Mouse (Mus musculus): ENCODE data around the gene M1ap. TPM values are rescaled to one million over a fixed set of nuclear protein-coding genes. Genes with fewer than 3 reads are reported as not detected.
A peak's percentile ranks its signal among the peaks of the same experiment; 100 is the strongest.

The M1ap gene
- total RNA-seq, 2 experiments from 2014 or later, result not detected

DNA sequence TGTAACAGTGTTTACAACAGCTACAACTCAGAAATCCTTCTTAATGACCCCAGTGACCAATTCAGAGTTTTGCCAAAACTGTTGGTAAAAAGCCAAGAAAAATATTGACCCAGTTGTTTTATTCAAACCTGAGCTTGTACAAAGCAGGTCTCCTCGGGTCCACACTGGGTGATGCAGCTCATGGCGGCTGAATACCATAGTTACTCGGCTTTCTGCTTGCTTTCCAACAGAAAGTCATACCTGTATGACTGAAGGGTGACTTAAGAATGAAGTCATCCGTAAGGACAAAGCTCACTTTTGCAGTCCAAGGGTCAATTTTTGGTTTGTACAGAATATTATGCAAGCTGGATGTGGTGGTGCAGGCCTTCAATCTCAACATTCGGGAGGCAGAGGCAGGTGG, 19.1 kb upstream of the M1ap start:
- intact Hi-C loops (cut with DNase I), result no loop called here
- DNase-seq, result no peak

DNA sequence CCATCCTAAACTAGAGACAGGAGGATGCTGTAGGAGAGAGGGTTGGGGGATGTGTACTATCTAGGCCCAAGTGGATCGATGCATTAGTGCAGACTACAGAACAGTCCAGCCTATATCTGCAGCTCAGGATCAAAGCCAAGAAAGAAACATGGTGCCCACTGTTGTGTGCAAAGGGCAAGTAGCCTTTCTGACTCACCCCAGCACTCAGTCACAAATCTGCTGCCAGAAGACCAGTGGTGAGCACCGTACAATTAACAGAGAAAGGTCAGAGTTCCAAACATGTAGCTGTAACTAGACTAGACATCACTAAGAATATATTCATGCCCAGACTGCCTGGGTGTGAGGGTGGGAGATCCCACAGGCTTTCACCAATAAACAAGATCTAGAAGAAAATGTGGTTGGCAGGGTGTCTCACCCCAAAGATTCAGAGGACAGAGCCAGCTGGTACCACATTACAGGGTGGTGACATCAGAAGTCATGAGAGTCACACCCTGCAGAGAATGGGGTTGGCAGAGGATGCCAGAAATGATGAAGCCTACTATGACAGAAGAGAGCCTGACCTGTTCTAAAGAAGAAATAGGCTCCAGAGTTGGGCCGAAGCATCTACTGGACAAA, 12.0 kb upstream of the M1ap start:
- DNase-seq, result no peak

DNA sequence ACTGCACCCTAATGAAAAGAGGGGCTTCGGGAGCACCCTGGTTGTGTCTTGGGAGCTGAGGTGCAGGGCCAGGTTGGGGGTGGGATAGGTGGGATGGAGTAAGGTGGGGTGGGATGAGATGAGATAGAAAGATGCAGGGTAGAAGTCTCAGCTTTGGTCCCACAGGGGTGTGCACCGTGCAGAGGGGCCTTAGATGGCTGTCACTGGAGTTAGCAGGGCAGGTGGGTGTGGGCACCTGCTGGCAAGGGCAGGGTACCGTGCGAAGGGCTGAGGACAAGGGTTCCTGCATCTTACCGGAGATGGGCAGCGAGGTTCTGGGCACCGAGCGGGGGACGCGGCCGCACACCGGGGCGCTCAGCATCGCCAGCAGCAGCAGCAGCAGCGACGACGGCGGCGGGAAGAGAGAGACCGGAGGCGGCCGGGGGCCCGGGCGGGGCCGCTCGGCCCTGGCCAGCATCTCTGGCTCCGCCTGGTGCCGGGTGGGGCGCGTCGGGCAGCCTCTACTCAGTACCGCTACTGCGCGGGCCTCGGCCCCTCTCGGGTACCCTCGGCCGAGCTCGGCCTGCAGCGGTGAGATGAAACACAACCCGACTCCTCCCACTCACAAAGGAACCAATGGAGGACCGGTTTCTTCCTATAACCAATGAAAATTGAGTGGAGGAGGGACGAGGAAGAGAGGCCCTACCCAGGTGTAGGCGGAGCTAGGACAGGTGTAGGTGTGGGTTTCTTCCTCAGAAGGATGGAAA, 7.4 kb upstream of the M1ap start, which contains the start of gene Sema4f:
TSS of gene Sema4f (minus strand) at position 603 of the 746 bp plus-strand sequence.
- peak in 1 of 2 experiments; percentile 4 for DNase-seq
- intact Hi-C loops (cut with DNase I), result no loop called here

More for the DNA sequence above, 12.0 kb upstream of the M1ap start:
- intact Hi-C loops (cut with DNase I), result no loop called here

DNA sequence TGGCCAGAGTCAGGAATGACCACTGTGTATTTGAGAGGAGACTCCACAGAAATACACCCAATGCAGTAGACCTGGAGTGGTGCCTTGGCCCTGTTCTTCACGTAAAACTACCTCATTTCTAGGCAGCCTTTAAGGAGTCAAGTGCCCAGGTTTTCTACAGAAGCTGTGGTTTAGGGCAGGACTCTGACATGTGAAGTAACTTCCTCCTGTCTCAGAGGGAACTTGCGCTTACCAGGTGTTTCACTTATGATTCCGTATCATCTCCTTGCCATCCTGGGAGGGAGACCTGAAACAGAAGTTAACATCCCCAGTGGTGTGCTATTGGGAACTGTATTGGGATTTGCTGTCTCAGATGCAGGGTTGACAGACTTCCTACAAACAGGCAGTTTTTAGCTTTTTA, 5.9 kb upstream of the M1ap start:
- intact Hi-C loops (cut with DNase I), result no loop called here
- DNase-seq, result no peak

DNA sequence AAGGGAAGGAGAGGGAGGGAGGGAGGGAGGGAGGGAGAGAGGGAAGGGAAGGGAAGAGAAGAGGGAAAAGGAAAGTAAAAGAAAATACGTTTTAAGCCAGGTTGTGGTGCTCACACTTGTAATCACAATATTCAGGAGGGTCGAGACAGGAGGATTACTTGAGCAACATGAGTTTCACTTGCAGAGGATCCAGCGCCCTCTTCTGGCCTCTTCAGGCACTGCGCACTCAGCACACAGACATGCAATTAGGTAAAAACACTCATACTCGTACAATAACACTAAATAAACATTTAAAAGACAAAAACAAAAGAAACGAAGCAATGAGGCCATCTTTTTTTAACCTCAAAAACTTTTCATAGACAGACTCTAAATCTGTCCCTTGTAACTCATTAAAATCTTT, 952 bp upstream of the M1ap start:
- intact Hi-C loops (cut with DNase I), result no loop called here

DNA sequence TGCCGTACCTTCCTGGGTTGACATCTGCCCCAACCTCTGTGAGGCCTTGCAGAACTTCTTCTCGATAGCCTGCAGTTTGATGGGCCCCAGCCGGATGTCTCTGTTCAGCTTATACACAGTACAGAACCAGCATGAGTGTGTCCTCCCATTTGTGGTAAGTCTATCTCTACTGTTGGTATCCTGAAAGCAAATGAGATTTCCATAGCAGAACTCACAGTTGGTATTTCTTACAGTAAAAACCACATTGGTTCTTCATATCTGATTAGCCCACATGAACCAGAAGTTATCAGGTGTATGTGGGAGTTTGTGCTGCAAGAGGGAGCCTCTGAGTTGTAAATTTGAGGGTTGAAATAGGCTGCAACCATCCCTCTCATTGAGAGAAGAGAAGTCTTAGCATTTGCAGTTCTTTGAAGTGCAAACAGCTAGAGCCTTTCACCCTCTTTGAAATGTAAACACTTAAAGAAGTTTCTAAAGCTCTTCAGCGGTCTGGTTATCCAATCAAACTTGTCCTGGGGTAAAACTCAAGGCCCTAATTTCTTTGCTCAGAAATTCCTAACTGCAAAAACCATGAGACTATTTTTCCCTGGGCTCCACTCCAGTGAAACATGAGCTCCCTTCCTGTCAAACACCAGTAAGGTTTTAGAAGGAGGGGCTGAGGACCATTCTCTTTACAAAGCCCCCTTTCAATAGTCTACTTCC, 10.0 kb downstream of the M1ap start:
- intact Hi-C loops (cut with DNase I), result no loop called here
- DNase-seq, result no peak

More for the DNA sequence above, 952 bp upstream of the M1ap start:
- DNase-seq, result no peak

DNA sequence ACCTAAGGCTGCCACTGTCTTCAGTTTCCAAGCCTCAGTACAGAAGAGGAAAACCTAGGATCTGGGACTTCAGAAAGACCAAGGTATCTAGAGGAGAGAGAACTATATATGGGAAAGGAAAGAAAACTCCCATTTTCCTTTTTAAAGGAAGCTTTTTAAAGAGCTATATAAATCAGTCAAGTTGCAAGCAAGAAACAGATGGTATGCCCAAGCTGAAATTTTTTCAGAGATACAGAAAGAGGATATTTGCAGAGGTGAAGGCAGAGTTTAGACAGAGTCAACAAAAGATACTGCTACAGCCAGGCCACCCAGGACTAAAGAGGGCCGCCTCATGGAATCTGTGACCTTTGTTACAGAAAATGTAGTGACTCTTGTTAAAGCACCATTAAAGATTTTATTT, 15.0 kb downstream of the M1ap start:
- intact Hi-C loops (cut with DNase I), result no loop called here
- no peak for DNase-seq

DNA sequence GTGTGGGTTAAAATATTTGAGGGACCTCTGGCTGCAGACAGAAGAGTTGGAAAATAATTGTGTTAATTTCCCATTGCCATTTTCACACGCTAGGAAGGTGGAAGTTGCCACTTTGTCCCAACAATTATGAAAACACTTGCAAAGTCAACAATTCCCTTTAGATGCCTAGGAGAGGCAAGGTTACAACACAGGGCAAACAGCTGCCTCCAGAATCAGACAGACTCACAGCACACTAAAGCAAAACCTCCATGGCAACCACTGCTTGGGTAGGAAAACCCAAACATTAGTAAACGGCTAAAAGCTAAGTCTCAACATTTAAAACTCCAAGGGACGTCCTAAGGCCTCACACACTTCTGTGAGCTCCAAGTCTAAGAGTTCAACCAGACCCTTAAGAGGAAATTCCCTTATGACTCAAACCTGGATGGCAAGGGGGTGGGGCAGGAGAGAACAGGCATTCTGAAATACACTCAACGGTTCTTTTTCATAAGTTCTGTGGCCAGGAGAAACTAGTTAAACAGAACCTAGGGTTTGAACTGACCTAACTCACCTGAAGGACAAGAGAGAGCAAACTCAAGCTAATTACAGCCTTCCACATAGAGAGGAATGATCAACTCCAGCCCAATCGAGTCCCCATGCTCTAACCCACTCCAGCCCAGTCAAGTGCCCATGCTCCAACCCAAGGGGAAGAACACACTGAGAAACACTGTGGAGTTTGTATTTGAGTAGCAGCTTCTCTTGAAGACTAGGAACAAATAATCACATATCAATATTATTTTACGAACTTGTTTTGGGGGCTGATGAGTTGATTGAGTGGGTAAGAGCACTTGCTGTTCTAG, 22.8 kb downstream of the M1ap start:
- intact Hi-C loops (cut with DNase I), result loop anchor here (1.0 to 2.0 kb wide), 3 partner anchors 53 to 983 kb away; no protein-coding TSS in a partner anchor
- DNase-seq, result no peak

DNA sequence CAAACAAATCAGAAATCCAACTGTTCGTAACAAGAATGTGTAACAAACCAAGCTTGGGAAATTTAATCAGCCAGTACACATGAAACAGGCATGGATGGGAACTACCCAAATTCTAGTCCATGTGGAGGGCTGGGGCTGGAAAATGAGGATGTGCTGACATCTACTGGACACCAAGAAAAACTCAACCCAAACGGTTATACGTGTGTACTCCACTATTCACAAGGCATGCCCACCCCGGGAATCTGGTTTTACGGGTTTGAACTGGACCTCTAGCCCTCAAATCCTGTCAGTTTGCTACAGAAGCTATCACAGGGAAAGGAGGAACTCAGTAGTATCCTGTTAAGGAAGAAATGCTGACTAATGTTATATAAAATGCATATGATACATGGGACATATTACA, 24.3 kb downstream of the M1ap start:
- peak; percentile 40 to 51 for DNase-seq

DNA sequence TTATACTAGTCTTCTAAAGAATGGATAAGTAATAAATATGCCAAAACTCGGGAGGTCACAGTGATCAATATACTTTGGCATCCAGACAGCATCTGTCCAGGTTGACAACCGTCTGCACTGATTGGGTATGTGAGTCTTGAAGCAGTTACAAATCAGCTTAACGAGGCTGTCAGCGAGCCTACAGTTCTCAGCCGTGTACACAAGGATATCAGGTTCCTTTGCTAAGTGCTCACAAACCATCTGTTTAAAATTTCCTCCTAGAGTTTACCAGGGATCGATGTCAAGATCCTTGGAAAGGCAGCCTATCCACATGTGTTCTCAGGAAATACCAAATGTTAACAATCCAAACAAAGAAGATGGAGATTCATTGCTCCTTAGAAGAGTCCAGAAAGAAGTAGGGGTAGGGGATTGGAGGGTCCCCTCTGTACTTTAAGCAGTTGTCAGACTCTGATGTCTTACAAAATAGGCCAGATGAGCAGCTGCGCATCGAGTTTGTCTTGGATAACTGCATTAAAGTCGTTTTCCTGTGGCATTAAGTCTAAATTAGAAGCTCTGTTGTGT, 40.8 kb downstream of the M1ap start:
- intact Hi-C loops (cut with DNase I), result no loop called here

More for the DNA sequence above, 24.3 kb downstream of the M1ap start:
- intact Hi-C loops (cut with DNase I), result loop anchor here (1.0 to 2.0 kb wide), 3 partner anchors 54 to 984 kb away; no protein-coding TSS in a partner anchor

DNA sequence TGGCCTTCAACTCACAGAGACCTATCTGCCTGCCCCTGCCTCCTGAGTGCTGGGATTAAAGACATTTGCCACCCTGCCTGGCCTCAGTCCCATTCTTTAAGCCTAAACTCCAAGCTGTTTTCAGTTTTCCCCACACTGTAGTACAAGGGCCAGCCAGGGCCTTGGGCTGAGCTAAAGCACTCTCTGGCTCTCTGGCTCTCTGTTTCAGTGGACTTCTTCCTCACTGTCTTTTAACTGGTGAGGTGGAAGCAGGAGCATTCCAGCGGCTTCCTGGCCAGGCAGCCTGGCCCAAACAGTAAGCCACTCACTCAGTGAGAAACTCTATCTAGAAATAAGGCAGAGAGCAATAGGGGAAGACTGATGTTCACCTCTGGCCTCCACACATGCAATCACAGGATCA, 47.0 kb downstream of the M1ap start:
- intact Hi-C loops (cut with DNase I), result loop anchor here (10.0 kb wide), 1 partner anchor 281 kb away; no protein-coding TSS in a partner anchor

More for the DNA sequence above, 40.8 kb downstream of the M1ap start:
- no peak for DNase-seq

DNA sequence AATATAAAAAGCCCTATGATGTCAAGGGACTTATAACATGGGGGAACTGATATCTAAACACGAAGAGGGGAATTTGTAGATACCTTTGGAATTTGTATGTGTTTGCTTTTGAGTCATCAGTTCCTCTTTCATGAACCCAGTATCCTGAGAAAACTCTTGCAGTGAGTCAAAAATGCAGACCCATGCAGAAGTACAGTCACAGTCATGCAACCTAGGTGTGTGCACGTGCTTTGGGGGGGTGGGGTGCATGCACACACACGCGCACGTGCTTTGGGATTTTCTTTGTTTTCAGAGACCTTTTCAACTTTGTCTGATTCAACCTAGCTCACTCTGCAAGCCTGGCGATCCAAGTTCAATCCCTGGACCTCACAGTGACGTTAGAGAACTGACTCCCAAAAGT, 47.7 kb downstream of the M1ap start:
- intact Hi-C loops (cut with DNase I), result loop anchor here (10.0 kb wide), 1 partner anchor 280 kb away; no protein-coding TSS in a partner anchor
- no peak for DNase-seq

More for the DNA sequence above, 47.0 kb downstream of the M1ap start:
- DNase-seq, result no peak

DNA sequence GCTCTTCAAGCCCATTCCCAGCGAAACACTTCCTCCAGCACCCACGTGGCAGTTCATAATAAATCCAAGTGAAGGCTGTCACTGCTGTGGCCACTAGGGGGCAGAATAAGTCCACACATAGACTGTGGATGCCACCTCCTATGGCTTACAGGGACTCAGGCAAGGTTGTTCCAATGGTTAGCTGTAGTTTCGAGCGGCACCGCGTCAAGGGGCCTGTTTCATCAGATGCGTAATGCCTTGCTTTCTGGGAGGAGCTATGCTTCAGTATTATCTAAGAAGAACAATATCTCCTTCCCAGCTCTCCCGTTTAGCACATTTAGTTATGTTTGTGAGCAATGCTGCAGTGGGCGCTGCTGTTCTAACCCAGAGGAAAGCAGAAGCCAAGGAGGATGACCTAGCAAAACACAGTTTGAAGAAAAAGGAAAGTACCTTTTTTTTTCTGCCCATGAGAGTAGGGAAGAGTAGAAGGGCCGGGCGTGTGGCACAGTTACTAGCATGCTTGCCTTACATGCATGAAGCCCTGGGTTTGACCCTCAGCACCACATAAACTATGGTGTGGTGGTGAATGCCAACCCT, 50.1 kb downstream of the M1ap start:
- DNase-seq, result peak; percentile 86 to 90
- intact Hi-C loops (cut with DNase I), result loop anchor here (1.0 to 10.0 kb wide), 7 partner anchors 36 to 278 kb away; partner anchors contain the start of genes Aup1, Ccdc142, Dok1 and Gm42688

DNA sequence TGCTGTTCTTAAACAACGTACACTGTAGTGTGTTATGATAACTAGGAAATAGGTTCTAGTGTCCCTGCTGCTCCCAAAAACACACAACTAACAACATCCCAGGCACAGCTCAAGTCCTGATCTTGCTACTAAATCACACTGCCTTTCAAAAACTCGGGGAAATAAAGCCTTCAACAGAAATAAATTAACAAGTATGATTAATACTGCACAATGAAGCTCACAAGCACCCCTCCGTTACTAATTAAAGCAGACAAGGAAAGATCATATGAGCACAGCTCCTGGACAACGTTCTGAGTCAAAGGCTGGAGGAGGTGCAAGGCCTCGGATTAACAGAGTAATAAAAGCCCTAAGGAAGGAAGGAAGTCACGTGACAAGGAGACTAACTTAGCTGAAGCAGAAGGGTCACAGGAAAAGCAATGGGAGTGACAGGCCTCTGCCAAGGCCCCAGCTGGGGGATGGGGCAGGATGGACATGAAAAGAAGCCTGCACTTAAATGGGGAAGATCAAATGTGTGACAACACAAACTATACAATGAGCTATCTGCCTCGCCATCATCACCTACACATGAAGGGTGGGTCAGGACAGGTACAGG, 50.9 kb downstream of the M1ap start:
- DNase-seq, result peak; percentile 34 to 45
- intact Hi-C loops (cut with DNase I), result loop anchor here (1.0 to 10.0 kb wide), 4 partner anchors 35 to 277 kb away; partner anchors contain the start of genes Aup1 and Dok1

DNA sequence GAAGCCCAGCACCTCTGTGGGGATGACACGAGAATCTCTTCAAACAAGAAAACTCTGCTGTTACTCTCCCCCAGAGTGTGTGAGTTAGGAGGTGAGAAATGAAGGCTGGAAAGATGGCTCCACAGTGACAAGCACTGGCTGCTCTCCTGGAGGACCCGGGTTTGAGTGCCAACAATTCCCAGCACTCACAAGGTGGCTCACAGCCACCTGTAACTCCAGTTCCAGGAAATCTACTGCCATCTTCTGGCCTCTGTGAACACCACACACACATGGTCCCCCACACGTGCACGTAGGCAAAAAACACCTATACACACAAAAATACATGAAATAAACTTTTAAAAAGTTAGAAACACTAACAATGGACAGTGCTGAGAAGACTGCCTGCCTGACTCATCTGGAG, 51.6 kb downstream of the M1ap start:
- intact Hi-C loops (cut with DNase I), result loop anchor here (10.0 kb wide), 1 partner anchor 276 kb away; no protein-coding TSS in a partner anchor
- DNase-seq, result no peak

DNA sequence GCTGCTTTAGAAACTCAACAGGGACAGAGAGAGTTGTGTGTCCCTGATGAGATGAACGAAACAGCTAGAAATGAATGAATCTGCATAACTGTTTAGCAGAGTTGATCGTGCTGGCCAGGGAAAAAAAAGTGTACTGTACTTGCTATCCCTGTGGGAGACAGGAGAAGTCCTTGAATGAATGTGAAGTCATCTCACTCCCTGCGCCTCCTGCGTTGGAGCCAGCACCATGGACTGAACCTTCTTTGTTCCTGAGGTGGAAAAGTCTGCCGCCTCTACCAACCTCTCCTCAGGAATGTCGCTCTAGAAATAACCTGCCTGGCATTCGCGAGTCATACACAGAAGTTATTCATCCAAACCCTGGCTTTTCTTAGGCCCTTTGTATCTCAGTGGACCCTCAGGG, 53.3 kb downstream of the M1ap start:
- no peak for DNase-seq
- intact Hi-C loops (cut with DNase I), result loop anchor here (10.0 kb wide), 1 partner anchor 275 kb away; no protein-coding TSS in a partner anchor

DNA sequence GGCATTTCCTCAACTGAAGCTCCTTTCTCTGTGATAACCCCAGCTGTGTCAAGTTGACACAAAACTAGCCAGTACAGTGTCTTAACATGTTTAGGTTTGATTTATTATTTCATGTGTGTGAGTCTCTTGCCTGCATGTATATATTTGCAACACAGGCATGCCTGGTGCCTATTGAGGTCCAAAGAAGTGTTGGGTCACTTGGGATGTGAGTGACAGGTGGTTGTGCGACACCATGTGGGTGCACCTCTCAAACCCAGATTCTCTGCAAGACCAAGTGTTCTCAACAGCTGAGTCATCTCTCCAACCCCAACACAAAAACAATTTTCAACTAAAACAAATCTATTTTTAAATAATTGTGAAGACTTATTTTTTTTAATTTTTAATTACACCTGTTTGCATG, 56.4 kb downstream of the M1ap start:
- no peak for DNase-seq
- intact Hi-C loops (cut with DNase I), result no loop called here

DNA sequence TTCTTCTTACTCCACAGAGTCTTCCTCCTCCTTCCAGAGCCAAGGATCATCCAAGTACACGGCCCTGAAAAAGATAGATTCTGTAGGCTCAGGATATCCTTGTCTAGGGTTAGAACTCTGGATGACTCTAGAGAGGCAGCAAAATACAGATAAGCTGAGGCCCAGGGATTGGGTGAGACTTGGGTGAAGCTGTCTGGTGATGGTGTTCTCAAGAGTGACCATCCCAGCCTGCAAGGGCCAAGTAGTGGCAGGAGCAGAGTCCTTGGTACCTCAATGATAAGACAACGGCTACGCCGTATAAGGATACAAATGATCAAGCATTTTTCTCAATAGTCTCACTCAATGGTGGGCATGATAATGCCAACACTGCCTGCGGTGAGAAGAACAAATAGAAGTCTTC, 57.1 kb downstream of the M1ap start:
- intact Hi-C loops (cut with DNase I), result no loop called here
- DNase-seq, result no peak

DNA sequence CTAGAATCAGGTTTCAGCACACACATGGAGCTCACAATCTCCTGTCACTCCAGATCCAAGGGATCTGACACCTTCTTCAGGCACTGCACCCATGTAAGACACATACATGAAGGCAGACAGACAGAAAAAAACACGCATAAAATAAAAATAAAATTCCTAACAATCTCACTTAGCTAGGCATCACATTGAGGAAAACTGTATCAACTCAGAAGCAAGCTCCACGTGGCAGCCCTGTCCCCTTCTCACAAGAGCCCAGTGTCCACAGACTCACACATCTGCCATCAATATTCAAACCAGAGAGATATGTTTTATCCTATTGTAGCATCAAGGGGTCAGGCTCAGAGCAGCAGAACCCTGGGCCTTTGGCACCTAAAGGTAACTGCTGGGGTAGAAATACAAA, 57.6 kb downstream of the M1ap start:
- intact Hi-C loops (cut with DNase I), result no loop called here

More for the DNA sequence above, 57.6 kb downstream of the M1ap start:
- DNase-seq, result no peak
